Mouse (Mus musculus): ENCODE data around the gene Mrpl32.

Gene Mrpl32

DNA sequence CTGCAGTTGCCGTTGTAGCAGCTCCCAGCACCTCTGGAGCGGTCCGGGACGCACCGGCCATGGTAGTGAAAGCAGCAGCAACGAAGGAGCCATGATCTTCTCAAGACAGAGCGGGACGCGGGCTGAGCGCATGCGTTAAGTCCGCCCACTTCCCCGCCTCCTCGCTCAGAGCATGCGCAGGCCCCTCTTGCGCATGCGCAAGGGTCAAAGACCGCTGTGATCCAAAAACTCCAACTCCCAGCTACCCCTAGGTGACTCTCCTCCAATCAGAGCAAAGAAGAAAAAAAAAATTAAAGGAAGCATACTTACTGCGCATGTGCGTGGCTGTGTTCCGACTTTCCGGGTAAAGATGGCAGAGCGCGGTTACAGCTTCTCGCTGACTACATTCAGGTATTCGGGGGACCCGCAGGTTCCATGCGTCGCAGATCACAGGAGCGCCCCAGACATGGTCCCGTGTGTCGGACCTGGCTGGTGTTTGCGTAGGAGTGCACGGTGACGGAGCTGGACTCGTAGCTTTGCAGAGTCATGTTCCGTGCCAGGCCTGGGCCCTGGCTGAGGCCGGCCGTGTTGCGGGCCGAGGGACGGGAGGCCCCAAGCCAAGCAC, at the start of gene Mrpl32, which contains the start of gene Psma2:
Gene Mrpl32 (minus strand): TSS at position 240 of the 604 bp plus-strand sequence.
Gene Psma2 (plus strand): TSS at position 315 of the 604 bp plus-strand sequence.
- DNase-seq (ENCODE audit: low read depth): peak; percentile 99

DNA sequence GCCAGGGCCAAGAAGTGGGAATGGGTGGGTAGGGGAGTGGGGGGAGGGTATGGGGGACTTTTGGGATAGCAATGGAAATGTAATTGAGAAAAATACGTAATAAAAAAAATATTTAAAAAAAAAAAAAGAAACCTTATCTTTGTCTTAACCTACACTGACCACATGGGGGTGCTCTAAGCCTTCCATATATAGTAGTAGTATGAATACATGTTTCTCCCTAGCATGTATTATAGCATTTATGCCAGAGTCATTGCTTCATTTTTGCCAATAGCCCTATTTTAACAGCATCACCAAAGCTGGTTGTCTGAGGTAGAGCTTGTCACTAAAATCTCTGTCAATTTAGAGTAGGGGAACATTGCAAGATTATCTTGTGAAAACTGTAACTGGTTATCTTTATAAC, 36.3 kb upstream of the Mrpl32 start:
- no peak for DNase-seq (ENCODE audit: low read depth)

DNA sequence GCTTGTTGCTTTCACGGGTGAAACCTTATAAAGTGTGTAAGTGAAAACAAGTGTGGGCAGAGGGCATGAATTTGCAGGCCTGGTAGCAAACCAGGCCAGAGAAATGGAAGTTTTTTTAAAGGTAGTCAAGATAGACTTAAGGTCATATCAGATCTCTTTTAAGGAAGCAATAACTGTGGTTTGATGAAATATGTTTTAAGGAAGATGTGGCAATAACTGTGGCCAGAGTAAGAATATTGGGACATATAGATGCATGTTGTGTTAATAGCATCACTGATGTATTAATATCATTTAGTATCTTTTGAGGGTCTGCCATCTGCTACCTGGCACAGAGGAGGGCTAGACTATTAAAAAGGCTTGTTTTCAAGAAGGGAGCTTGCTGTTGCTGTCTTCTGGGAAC, 27.0 kb upstream of the Mrpl32 start:
- DNase-seq (ENCODE audit: low read depth): no peak

DNA sequence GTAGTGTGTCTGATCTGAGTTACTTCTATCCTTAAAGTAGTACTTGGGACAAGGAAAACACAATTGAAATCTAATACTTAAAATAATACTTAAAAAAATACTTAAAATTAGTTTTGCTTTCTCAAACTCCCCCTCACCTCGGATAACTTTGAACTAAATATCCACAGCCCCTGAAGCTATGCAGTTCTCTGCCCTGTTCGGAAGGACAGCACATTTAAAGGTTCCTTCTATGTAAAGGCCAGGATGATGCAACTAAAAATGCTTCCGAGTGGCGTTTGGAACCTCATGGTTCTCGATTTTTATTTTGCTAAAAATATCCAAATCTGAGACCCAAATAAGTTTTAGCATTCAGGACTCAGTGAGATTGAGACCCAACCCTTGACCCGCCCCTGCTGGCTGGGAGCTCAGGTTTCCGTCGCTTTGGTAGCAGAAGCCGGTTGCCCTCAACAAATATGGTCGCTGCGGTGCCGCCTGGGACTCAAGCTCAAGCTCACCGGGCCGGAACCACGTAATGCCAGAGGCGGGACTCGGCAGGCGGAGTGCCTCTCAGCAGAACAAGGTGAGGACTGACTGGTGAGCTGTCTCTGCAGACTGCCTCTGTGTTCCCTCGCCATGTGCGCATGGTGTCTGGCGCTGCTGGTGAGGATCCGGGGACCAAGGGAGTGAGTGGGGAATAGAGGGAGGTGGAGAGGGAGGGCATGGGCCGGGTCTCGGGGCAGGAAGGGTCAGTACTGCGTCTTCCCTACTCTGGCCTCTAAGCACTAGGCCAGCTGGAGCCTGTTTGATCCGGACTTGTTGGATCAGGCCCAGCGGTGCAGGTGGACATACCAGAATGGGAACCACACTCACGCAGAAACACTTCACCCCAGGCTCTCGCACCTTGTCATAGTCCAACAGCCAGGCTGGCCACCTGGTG, 17.0 kb upstream of the Mrpl32 start, which contains the start of gene AW209491:
Gene AW209491 (plus strand): TSS at position 429 of the 916 bp plus-strand sequence.
- DNase-seq (ENCODE audit: low read depth): peak; percentile 87

DNA sequence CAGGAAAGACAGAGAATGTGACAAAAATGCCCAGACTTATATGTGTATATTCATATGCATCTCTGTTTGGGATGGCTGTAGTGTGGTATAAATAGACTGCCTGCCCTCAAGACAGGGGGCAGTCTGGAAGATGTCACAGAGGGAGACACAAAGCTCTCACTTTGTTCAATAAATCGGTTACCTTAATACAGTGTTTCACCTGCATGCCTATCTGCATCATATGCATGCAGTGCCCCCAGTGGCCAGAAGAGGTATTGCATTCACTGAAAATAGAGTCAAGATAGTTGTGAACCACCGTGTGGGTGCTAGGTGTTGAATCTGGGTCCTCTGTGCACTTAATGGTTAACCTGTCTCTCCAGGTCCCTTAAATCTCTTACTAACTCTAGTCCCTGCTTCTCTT, 5.8 kb upstream of the Mrpl32 start:
- no peak for DNase-seq (ENCODE audit: low read depth)

DNA sequence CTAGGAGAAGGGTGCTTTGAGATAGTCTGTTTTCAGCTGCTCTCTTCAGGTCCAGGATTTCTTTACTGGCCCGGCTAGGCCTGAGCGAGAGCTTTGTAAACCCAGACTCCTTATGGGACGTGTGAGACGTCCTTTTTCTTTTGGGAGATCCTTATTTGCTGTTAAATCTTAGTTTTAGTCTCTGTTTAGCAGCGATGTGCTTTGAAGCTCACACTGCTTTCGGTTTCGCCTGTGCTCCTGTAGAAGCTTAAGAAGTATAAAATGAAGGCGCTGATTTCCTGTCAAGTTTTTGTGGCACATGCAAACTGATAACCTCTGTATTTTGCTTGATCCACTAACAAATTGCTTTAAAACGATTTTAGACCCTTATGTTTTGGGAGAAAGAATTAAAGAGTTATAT, 588 bp upstream of the Mrpl32 start:
- no peak for DNase-seq (ENCODE audit: low read depth)

DNA sequence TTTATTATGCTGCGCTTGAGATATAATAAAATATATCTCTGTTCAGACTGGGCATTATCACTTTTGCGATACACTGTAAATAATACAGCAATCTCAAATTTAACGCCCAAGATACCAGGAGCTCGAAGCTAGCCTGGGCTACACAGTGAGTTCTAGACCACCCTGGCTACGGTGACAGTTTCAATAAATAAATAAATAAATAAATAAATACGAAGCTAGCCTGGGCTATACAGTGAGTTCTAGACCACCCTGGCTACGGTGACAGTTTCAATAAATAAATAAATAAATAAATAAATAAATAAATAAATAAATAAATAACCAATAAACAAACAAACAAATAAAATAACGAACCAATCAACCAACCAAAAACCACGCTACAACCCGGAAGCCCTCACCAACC, 502 bp downstream of the Mrpl32 start:
- DNase-seq (ENCODE audit: low read depth): no peak

DNA sequence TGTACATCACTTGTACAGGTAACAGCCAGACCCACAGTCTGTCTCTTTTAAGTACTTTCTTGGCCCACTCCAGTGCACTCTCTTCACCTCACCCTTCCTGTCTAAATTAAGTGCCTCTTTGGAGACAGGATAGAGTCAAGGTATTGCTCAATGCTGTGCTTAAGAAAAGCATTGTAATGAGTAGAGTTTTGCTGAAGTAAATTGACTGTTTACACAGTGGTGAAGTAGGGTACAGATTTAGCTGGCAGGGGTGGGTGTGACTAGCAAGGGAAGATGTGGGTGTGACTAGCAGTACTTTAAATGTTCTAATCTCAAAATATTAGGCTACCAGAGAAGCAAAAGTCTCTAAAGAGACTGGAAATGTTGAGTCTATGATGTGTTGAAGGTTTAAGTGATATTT, 5.3 kb downstream of the Mrpl32 start:
- no peak for DNase-seq (ENCODE audit: low read depth)

DNA sequence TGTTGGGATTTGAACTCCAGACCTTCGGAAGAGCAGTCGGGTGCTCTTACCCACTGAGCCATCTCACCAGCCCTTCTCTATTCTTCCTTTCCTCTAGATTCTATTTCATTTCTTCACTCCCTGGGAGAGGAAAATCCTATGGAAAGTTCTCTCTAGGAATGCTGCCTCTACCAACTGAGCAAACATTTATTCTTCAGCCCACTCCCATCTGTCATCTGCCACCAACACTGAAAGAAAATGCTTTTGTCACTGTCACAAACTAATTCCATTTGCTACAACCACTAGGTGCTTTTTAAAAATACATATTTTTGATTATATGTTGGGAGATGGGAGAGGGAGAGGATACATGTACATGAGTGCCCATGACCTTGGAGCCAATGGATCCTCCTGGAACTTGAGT, 10.2 kb downstream of the Mrpl32 start:
- DNase-seq (ENCODE audit: low read depth): no peak

DNA sequence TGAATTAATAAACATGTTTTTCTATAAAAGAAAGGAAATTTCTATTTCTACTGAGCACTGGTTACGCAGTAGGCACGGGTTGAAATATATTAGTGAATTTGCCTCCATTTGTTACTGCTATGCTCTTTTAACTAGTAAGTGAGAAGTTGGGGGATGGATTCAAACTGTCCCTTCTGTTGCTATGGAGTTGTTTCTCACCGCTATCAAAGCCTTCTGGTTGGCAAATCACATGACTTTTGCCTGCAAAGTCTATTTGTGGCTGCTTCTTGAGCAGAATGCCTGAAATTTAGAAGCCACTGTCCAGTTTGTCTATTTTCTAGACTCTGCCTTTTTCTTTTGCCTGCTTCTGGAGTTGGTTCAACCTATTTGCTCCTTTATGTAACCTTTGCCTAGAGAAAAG, 32.6 kb downstream of the Mrpl32 start:
- DNase-seq (ENCODE audit: low read depth): no peak

DNA sequence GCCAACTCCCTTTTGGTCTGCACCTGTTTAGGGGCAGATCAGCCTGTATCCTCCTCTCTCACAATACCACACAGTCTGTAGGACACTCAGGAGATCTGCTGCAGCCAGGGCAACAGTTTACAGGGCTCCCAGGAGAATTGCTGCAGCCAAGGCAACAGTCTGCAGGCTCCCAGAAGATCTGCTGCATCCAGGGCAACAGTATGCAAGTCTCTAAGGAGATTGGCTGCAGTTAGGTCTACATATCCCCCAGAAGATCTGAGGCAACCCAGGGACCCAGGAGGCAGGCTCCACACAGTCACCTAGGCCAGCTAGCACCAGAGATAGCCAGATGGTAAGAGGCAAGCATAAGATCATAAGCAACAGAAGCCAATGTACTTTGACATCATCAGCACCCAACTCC, 38.8 kb downstream of the Mrpl32 start:
- no peak for DNase-seq (ENCODE audit: low read depth)

DNA sequence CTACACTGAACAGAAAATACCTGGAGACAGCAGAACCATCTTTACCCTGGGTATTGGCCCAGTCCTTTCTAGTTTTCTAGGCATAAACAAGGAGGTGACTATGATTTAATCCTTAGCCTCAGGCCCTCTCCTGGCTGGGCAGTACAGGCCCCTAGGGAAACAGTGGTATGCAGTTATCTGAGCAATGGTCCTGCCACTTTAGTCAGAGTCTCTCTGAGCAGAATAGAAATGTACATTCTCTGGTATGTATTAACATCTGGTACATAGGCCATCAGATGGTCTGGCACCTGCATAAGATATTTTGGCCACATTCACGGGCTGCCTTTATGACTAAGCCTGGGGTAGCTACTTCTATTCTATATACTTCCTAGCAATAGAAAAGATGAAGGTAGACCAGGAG, 51.6 kb downstream of the Mrpl32 start:
- DNase-seq (ENCODE audit: low read depth): no peak
